Mouse (Mus musculus): ENCODE results near the gene Fgf10.

Gene Fgf10

DNA sequence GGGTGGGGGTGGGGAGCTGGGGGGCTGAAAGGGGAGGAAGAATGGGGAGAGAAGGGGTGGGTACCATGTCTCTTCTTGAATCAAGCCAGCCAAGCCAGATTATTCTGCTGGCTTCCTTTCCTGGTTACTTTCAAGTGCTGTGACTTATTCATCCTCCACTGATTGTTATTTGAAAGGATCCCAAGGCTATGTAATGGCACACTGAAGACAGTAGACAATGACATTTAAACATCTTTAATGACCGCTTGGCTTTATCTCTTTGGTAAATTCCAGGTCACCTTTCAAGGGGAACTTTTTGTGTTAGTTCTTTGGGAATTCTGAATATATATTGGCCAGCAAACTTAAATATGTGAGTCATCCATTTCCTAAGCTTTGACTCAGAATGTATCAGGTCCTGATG is 47.1 kb downstream of the Fgf10 start:
- DNase-seq (ENCODE audit: low read depth, low spot score), result peak; percentile 2

DNA sequence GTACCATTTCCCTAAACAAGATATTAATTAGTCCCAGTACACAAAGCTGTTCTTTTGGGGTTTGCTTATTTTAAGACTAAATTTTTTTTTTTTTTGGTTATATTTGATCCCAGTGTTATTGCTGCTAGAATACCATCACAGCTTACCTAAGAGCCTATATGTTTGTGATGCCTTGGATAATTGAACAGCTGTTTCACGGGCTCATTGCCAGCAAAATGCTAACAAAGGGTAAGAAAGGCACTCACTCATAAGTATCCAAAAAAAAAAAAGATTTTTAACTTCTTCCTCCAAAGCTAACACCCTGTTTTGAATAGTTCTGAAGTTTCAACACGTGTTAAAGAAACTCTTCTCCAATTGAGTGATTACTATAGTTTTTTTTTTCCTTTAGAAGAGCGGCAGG is 48.8 kb downstream of the Fgf10 start:
- peak; percentile 3 for DNase-seq (ENCODE audit: low read depth, low spot score)

DNA sequence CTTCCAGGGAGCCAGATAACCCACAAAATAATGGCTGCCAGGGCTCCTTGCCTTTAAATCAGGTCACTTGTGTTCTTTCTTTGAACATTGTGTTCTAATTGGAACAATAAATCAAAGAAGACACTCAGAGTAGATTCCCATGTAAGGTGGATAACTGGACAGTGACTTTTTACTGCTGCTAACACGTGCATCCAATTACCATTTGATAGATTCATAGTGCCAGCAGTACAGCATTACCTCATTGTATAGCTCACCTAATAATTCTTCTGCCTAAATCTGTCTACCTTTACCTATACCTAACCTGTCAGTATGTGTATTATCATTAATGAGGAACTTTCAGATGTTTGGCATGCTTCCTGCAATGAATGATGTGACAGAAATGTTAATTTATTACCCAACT is 52.1 kb downstream of the Fgf10 start:
- DNase-seq (ENCODE audit: low read depth, low spot score), result no peak

DNA sequence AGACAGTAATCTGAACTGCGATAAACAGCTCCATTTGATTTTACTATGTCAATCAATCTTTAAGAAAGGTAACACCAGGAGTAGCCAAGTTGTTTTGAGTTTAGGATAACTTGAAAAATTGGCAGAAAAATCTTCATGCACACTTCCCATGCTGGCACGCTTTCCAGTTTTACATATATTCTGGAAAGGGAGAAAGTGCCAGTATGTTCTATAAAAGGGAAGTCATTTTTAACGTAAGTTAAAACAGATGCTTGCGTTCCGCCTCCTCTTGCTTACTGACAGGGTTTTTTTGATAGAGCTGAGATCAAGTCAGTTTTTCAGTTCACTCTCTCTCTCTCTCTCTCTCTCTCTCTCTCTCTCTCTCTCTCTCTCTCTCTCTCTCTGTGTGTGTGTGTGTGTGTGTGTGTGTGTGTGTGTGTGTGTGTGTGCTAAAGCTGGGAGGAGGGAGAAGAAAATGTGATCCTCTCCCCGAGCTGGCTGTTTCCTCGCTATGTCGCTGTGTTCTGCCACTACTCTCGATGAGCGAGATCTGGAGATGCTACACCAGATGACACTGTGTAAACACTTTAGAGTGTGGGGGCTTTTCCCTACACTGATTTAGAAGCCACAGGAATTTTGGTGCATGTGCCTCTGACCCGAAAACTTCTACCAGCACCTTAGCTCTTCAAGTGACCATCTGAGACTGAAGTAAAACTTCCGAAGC is 62.4 kb downstream of the Fgf10 start:
- DNase-seq (ENCODE audit: low read depth, low spot score), result peak; percentile 51

DNA sequence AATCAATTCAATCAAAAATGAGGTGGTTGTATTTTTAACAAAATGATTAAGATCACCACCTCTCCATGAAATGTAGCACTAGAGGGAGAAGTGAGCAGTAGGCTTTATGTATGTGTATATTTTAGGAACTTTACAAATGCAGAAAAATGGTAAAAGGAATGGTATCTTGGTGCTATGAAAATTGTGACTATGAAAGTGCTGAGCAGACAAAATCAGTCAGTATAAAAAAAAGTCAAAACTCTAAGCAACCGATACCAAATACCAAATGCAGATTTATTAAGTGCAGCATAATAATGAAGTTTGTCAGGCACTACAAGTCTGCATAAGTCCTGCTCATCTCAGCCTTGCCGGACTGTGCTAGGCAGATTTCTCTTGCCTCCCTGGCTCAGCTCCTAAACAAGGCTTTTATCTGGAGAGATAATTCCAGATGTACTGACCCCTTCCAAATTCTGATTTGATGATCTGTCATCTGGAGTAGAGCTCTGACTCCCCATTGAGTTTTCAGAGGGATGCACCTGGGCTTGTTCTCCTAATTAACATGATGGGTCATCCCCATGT is 70.3 kb downstream of the Fgf10 start:
- DNase-seq (ENCODE audit: low read depth, low spot score), result no peak

DNA sequence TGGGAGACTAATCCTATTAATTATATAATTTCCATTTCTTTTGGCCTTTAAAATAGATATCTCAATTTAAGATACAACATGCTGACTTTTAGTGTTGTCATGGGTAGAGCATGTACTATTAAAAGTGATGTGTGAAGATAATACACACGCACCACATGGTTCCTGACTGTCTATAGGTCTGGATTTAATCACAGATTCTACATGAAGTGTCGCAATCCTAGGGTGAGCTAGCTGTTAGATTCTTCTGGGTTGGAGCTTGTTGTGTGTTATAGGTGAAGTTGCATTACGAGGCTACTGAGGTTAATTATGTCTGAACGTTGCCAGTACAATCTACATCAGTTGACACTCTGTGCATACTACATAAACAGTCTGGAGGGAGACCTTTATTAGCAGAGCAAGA is 73.2 kb downstream of the Fgf10 start:
- DNase-seq (ENCODE audit: low read depth, low spot score), result no peak

DNA sequence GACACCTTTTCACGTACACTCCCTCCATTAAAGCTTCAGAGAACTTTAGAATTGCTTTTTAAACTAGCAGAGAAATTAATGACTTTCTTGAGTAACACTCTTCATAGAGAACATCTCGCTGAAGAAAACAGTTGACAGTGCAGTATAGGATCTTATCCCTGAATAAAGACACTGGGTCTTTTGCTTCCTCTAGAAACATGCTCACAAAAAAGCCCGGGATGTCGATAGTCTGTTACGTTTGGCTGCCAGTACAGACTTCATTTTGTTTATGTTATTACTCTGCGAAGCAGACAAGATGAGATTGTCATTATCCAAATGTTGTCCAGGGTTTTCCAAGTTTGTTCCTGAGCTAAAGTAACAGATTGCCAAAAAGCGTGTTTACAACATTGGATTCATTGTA is 75.2 kb downstream of the Fgf10 start:
- no peak for DNase-seq (ENCODE audit: low read depth, low spot score)

DNA sequence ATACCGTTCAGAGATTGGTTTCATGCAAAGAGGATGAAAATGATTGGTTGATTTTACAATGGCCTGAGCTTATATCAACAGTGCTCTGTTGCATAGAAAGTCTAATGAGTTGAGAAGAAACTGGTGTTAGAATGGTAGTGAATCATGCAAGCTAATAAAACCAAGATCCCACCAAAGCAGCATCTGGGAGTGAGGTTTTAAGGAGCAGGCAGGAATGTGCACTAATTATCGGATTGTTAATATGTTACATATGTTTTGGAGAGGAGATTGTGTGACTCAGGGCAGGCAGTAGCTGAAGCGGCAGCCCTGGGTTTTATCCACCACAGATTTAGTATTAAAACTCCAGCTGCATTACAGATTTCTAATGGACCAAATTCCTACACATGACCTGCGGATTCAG is 76.8 kb downstream of the Fgf10 start:
- DNase-seq (ENCODE audit: low read depth, low spot score), result no peak

DNA sequence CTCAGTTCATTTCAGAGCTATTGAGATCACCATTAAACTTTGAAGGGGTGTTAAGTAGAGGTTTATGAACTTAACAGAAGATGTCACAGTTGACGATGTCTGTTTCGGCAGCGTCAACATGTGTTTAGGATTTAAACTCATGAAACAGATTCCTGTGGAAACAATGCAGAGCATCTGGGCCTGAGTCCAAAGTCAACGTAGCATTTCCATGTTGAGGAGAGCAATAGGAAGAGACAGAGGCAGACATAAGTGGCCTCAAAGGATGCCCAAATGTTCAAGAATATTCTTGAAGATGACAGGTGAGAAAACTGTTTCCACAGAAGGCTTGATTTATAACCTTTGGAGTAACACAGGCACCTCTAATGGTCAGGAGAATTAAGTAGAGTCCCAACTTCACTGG is 84.4 kb downstream of the Fgf10 start:
- DNase-seq (ENCODE audit: low read depth, low spot score), result no peak

DNA sequence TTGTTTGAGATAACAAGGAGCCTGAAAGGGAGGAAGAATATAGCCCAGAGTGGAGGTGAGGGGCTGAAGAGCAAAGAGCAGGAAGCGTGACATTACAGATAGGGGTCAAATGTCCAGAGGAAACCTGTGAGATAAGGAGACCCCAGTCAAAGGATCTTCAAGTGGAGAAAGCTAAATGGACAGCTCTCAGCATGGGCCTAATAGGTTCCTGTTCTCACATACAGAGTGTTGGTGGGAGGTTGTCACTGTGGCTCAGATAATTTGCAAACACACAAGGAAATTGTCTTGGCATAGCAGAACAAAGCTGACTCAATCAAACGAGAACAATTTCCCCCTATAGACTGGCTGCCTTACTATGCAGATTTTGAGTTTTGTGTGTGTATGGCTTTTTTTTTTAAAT is 89.4 kb downstream of the Fgf10 start:
- DNase-seq (ENCODE audit: low read depth, low spot score), result no peak

DNA sequence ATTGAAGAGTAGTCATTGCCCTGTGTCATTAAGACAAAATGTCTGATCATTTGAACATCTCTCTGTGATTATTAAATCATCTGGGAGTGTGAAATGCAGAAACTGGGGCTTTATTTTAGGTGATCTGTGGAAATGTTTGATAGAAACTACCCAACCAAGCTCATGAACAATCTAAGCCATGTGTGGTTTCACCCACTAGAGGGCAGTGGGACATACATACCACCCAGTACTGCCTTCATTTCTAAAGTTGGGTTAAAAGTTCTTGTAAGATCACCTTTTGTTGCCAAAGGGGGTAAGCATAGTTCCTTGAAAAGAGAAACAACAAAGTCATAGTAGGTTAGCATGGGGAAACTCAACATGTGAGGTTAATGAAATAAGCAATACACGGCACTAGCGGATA is 93.4 kb downstream of the Fgf10 start:
- DNase-seq (ENCODE audit: low read depth, low spot score), result no peak

DNA sequence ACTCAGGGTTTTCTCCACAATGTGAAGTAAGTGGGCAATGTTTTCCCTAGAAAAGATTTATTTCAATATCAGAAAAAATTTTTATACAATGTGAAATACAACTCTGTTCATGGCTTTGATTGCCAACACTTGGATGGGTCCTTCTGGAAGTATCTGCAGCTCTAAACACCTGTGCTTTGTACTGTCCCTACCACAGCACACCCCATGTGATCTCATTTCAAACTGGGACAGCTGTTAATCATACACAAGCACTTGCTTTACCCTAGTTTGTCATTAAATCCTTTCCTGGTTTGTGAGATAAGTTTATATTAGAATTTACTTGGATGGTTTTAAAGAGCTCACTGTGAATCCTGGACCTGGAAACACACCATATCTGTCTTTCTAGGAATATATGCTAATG is 102.6 kb downstream of the Fgf10 start:
- no peak for DNase-seq (ENCODE audit: low read depth, low spot score)

DNA sequence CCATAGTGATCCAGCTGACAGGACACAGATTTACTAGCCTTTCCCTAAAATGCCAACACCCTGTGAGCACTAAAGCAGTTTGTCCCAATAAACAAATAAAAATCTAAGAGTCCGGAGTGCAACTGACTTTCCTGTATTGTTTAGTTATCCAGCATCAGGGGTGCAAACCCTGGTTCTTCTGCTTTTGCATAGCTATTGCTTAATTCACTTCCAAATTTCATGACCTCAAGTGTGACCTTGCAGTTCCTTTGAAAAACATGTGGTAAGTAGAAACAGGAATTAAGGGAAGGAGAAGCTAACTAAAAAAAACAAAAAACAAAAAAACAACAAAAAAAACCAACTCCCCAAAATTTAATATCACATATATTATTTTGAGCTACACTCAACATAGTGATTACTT is 105.6 kb downstream of the Fgf10 start:
- no peak for DNase-seq (ENCODE audit: low read depth, low spot score)

DNA sequence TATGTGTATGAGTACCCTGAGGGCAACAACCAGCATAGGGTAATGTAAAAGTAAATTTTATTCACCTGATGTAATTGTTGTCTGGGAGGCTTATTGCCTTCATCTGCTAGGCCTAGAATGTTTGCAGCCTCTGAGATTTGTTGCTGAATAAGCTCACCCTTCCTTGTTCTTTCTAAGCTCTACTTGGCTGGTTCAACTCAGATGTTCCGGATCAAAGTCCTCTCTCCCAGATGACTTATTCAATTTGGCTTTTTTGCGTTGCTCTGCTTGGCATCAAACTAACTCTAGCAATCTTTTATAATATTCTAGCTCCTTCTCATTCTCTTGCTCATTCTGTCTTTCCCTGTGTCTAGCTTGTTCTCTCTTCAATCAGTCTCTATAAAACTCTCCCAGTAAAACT is 109.6 kb downstream of the Fgf10 start:
- no peak for DNase-seq (ENCODE audit: low read depth, low spot score)

DNA sequence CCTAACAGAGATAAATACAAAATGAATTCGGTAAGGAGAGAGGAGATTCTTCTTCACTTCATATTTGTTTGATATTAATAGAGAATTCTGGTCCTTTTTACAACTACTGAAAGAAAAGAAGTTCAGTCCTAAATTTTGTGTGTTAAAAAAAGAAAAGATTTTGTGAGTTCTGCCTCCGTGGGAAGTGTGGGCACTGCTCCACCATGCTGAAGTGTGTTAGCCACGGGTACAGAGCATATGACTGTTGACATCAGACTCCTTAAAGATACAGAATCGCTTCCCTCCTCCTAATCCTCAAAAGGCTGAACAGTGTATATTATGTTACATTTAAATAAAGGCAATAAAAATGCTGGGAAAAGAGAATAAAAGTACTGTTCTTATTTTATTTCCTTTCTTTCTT is 122.2 kb downstream of the Fgf10 start:
- DNase-seq (ENCODE audit: low read depth, low spot score), result peak; percentile 66

DNA sequence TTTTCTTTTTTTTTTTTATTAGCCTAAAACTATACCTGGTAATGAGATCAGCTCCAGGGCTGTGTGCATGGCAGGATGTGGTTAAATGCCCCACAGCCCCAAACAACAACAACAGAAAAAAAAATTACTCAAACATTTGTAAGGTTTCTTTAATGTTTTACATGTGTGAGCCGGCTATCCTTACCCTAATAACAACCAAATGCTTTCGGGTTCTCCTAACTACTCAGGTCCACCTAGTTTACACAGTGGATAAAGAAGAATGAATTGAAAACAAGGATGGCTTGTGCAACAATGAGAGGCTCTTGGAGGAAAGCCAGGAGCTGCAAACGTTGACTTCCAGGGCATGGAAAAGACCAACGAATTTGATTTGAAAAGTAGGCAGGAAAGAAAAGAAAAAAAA is 122.6 kb downstream of the Fgf10 start:
- DNase-seq (ENCODE audit: low read depth, low spot score), result no peak

DNA sequence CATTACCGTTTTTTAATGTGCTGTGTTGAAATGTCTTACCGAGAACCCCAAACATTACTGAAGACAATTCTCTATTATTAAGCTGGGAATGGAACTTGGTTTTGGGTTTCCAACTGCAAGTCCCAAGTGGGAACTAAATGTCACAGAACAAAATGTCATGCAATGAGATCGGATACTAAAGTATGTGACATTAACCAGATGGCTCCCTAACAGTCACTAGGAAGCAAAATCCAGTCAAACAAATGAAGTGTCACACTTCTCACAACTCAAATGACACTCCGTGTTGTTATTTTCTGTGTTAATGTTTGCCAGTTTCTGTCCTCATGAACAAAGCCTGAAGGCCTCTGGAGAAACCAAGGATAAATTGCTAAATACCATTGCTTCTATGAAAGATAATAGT is 130.6 kb downstream of the Fgf10 start:
- no peak for DNase-seq (ENCODE audit: low read depth, low spot score)

DNA sequence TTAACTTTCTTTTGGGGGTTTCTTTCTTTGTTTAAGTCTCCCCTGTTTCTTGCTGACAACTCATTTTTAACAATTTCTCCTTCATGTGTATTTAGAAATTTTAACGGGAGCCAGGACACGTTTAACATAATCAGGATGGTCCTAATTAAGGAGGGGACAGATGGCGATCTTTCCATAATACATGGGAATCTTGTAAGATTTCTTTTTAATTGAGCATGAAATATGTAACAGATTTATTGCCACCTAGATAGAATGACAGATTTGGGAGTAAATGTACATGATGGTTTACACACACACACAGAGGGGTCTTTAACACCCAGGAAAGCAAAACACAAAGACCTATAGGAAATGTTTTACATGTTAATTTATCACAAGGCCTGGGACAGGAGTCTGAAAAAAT is 137.1 kb downstream of the Fgf10 start:
- no peak for DNase-seq (ENCODE audit: low read depth, low spot score)

DNA sequence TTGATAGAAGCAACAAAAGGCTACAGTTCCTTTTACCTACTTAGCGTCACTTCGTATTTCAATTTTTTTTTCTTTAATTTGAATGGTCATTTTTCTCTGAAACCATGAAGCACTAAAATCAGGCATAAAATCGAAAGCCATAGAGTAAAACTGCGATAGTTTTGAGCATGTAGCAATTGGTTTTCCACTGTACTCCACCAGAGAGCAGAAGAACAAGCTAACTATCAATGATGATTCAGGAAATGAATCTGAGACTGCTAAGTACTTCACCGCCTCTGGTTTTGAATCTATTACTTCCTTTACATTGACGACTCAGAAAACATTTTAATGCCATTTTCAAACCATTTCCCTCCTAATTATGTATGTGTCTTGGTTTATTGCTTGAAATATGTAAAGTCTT is 150.2 kb downstream of the Fgf10 start:
- DNase-seq (ENCODE audit: low read depth, low spot score), result no peak

DNA sequence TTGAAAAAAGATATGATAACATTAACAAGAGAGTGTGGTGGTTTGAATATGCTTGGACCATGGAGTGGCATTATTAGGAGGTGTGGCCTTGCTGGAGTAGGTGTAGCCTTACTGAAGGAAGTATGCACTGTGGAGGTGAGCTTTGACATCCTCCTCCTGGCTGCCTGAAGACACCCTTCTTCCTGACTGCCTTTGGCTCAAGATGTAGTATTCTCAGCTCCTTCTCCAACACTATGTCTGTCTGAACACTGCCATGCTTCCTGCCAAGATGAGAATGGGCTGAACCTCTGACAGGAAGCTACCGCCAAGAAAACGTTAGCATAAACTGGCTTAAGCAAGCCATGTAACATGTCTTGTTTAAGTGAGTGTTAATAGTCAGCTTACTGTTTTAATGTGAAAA is 153.5 kb downstream of the Fgf10 start:
- DNase-seq (ENCODE audit: low read depth, low spot score), result no peak

DNA sequence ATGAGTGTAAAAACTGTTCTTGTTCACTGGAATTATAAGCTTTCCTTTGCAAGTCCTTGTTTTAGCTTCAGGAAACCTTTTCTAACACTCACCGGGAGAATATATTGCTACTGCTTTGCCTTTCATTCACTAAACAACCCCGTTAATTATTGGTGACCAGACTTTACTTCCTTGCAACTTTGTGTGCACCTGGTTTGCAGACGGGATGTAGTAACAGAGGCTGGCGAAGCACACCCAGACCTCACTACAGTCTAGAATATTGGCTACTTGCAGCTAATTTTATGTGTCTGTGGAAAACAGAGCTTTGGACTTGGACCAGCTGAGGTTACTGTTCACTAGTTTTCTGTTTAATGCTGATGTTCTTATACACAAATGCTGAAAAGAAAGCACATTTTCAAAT is 155.5 kb downstream of the Fgf10 start:
- DNase-seq (ENCODE audit: low read depth, low spot score), result no peak

DNA sequence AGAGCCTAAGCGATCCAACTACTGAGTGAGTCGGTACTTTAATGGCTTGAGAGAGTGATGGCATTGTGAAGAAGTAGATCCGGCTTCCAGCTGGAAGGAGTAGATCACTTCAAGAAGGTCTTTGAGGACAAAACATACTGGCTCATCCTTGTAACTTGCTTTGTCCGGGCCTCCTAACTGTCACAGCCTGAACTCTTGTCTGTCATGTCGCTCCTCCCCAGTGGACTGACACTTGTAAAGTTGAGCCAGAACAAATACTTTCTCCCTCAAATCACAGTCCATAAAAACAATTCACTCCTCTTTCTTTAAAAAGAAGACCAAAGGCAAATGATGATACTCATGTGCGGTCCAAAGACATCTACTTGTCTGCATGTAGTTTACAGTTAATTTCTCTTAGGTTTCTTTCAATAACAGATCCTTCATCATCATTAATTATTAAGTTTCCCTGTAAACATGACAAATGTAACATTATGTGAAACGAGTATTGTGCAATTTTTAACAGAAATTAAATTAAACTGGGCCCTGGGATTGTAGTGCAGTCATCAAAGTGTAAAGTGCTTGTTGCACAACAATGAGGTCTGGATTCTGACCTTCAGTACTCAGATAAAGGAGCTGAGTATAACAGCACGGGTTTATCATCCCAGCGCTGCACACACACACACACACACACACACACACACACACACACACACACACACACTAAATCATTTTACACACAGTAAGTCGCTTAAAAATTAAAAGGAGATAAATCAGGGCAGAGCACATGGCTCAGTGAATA is 159.2 kb downstream of the Fgf10 start:
- no peak for DNase-seq (ENCODE audit: low read depth, low spot score)

DNA sequence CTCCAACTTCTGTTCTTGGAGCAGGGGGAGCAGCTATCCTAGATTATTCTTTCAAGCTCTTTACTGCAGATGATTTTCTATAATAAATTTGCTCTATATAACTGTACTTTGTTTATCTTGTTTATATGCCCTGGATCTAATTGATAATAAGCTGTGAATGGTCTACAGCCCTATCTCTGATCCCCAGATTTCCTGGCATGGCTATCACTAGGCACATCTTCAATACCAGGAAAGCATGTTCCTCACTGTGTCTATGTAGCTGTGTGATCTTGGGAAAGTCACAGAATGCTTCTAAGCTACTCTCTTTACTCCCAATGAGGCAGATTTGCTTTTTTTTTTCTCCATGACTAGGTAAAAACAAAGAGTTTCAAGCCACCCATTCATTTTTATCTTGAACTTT is 164.4 kb downstream of the Fgf10 start:
- DNase-seq (ENCODE audit: low read depth, low spot score), result no peak
